Mouse (Mus musculus): Measurements from ENCODE around the gene Arrdc2.

Gene Arrdc2

DNA sequence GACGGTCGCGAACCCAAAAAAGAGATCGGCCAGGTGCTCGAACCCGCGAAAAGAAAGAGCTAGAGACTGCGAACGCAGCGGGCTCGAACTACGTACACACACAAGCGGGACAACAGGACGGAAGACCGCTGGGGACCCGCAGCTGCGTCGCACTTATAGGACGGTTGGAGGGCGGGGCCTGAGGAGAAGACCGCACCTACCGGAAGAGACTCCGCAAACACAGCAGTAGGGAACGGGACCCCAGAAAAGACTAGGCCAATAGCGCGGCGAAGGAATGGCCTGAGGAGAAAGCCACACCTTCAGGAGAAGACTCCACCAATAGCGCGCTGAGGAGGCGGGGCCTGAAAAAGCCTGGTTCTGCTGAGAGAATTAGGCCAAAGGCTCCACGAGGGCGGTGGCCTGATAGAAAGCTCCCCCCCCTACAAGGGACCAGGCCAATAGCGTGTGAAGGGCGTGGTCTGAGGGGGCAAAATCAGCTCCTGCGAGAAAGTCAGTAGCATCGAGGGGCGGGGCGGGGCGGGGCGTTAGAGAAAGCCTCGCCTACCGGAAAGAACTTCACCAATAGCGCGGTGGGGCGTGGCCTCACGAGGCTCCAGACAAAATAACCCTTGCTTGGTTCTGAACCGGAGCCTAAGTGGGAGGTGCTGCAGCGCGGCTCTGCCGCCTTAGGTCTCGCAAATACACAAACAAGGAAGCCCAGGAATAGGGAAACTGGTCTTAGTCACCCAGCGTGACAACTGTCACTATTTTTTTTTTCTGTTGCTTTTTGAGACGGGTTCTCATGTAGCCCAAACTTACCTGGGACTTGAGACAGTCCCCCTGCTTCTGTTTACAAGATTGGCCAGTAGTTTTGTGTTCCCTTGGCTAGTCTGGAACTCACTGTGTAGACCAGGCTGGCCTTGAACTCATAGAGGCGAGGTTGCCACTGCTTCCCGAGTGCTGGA, at the start of gene Arrdc2:
TSS of gene Arrdc2 (minus strand) at position 313 of the 944 bp plus-strand sequence.
- peak; percentile 99 to 100 for DNase-seq

GRCm38 (mm10) chr8:70887669-70888068, 48.1 kb upstream of the Arrdc2 start:
- peak; percentile 59 to 71 for DNase-seq

GRCm38 (mm10) chr8:70885612-70886011, 46.1 kb upstream of the Arrdc2 start:
- DNase-seq, result peak; percentile 81

GRCm38 (mm10) chr8:70884683-70885082, 45.2 kb upstream of the Arrdc2 start:
- DNase-seq, result no peak

- no peak for DNase-seq
These were observed 44.7 kb upstream of the Arrdc2 start for GRCm38 (mm10) chr8:70884186-70884585.

GRCm38 (mm10) chr8:70880546-70880945, 41.0 kb upstream of the Arrdc2 start:
- peak in 1 of 2 experiments; percentile 34 for DNase-seq

DNA sequence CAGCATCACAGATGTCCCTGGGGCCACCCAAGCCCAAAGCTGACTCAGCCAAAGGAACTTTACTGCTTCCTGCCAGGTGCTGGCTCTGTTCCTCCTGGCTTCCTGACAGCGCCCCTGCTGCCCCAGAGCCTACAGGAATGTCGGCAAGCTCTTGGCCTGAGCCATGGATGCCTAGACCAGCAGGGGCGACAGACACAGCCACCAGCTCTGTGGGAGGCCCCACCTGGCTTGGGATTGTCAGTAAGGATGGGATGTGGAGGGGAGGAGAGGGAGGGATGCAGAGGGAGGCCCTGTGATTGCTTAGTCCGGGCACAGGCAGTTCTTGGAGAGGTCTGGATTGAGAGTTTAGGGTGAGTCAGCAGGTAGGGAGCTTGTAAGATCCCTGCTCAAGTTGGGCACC, 40.6 kb upstream of the Arrdc2 start:
- DNase-seq, result peak in 1 of 2 experiments; percentile 63

DNA sequence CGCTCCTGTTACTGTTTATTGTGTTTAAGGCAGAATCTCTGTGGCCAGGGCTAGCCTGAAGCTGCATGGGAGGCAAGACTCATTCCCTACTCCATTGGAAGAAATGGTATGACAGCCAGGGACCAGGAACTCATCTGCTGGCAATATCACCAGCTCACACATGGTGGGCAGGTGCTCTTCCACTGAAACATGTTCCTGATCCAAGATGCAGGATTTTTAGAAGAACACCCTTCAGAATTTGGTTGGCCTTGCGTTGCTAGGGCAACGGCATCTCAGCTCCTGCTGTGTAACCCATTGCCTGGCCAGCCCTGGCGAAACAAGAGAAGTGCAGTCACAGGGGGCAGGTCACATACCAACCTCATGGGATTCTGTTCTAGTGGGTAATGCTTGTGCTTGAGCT, 40.0 kb upstream of the Arrdc2 start:
- no peak for DNase-seq

- DNase-seq, result no peak
These were observed 38.7 kb upstream of the Arrdc2 start for GRCm38 (mm10) chr8:70878178-70878577.

DNA sequence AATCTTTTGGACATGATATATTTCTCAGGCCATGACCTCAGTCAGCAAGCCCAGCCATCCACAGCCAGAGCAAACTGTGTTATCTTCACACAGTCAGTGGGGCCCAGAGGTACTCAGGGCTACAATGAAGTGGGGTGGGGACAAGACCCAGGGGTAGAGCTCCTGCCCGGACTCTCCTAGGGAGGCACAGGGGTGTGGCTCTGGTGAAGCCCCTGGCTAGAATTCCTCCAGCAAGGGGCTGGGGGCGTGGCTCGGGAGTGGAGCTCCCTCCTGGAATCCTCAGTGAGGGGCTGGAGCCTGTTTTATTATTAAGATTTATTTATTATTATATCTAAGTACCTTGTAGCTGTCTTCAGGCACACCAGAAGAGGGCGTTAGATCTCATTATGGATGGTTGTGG, 36.9 kb upstream of the Arrdc2 start:
- no peak for DNase-seq

DNA sequence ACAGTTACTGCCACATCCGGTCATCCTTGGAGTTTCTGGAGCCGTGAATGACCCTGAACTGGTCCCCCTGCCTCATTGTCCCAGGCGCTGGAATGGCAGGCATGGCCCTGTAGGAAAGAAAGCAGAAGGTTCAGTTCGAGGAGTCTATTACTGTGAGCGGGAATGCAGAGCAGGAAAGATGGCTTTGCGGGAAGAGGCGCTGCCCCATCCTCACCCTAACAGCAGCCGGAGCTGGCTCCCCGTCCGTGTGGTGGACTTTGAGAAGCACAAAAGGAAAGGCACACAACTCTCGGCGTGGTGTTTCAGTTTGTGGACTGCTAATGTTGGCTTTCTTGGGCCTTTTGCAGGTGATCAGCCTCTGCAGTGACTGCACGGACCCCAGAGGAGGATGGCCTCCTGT, 34.9 kb upstream of the Arrdc2 start:
- no peak for DNase-seq

- peak; percentile 96 to 98 for DNase-seq
These were observed 34.0 kb upstream of the Arrdc2 start, which contains the start of gene Ccdc124 for GRCm38 (mm10) chr8:70873364-70873985. Gene Ccdc124 (minus strand): TSS chr8:70873935.

GRCm38 (mm10) chr8:70872643-70873363, 33.3 kb upstream of the Arrdc2 start:
- no peak for DNase-seq

- DNase-seq, result no peak
These were observed 31.8 kb upstream of the Arrdc2 start for GRCm38 (mm10) chr8:70871195-70871807.

- peak; percentile 86 to 90 for DNase-seq
These were observed 30.1 kb upstream of the Arrdc2 start for GRCm38 (mm10) chr8:70869601-70870041.

- no peak for DNase-seq
These were observed 29.7 kb upstream of the Arrdc2 start for GRCm38 (mm10) chr8:70869199-70869571.

- DNase-seq, result peak; percentile 86 to 92
These were observed 29.2 kb upstream of the Arrdc2 start for GRCm38 (mm10) chr8:70868559-70869198.

DNA sequence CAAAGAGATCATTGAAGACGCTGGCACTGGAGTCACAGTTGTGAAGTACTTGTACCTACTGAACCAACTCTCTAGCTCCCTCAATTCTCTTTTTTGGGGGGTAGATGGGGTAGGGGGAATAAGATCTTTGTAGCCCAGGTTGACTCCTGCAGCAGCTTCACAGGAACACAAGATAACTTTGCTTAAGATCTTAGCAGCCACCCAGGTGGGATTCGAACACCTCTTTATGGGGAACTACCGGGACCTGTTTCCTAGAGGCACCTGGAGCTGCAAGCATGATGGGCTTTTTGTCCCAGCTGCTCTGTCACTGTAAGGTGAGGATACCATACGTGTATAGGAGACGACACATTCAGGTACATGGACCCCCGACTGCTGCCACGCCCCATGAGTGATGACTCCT, 27.0 kb upstream of the Arrdc2 start:
- DNase-seq, result no peak

DNA sequence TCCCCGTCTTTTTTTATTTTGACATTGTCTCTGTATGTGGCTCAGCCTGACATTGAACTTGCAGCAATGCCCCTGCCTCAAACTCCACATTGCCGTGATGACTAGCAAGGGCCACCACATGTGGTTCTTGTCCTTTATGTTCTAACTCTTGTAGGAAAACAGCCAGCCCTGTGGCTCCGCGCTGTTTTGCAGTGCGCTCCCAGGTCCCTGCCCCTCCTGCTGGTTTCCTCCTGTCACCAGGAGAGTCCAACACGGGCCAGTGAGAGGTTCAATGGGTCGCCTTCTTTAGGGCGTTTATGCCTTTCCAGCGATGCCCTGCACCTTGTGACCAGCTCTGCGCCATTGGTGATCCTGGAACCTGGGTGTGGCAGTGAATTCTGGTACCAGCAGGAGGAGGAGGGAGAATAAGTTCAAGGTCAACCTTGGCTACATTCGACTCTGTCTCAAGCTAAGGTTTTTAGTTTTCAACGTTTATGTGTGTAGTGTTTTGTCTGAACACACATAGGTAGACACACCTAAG, 26.5 kb upstream of the Arrdc2 start:
- DNase-seq, result no peak

DNA sequence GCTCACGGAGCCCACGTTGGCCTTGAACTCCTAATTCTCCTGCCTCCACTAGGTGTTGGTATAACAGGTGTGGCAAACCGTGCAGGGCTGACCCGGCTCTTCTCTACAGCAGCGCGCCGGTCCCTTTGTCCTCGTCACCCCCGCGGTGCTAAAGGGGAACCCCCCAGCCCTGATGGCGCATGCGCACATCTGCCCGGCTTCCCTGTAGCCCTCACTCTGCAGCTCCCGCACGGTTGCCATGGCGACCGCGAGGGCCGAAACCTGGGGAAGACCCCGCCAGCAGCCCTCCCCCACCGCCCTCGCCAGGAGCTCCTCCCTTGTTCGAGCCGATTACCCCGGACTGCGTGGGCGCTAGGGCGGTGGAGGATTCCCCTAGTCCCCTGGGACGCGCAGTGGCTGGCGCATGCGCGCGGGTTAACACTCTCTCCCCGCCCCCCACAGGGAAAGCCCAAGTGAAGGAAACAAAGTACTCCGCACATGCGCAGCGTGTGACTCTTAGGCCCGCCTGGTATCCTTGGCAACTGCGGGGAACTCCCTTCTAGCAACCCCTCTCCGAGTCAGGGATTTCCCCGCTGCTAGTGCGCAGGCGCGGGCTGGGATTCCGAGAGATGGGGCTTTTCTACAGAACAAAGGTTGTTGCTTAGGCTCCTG, 26.0 kb upstream of the Arrdc2 start:
- DNase-seq, result peak; percentile 99

DNA sequence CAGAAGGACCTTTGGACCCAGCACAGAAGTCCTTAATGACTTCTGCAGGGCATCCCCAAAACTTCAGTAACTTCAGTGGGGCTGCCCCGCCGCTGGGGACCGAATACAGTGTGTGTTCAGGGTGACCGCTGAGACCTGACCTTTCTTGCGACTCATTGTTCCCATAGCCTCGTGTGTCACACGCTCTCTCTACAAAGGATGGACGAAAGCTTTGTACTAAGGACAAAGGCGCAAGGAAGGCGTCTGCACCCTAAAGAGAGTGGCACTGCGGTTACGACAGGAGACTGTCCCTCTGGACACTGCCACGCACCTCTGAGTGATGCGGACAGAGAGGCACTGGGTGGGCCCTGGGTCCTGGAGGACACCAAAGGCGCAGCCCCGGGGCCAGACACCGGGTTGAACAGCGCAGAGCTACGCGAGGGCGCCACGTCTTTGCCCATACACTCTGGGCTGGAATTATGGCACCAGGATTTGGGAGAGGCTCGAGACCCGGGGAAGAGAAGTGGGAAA, 25.2 kb upstream of the Arrdc2 start:
- peak; percentile 41 to 59 for DNase-seq

Data from kidney, postnatal 4 days (tissue).